Mouse (Mus musculus): ENCODE data around the gene Map3k12.

Gene Map3k12

DNA sequence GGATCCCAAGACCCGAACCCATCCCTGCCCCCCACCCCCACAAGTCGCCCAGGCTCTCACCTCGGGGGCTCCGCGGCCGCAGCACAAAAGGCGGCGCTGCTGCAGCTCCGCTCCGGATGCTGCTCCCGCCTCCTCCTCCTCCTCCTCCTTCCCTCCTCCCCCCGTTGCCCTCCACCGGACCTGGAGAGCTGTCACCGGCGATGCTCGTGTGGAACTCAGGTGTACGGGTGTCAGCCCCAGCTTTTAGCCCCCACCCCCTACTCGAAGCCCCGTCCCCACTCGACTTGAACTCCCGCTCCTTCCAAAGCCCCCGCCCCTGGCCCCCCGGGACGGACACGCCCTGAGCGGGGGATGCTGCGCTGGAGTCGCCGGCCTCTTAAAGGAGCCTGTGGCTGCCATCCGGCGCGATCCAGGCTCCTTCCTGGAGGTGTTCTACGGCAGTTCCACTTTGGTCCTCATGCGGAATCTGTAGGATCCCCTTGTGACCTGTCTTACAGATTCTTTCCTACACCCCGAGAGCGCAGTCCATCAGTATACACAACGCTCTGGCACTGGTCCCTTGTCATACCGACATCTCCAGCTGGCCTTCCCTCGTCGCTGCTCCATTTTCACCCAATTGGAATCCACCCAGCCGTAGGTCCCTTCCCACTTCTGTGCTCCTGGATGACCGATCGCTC, at the start of gene Map3k12:
Gene Map3k12, minus strand, starts transcription at position 337 of the 677 bp plus-strand sequence.
- DNase-seq = peak; percentile 78

DNA sequence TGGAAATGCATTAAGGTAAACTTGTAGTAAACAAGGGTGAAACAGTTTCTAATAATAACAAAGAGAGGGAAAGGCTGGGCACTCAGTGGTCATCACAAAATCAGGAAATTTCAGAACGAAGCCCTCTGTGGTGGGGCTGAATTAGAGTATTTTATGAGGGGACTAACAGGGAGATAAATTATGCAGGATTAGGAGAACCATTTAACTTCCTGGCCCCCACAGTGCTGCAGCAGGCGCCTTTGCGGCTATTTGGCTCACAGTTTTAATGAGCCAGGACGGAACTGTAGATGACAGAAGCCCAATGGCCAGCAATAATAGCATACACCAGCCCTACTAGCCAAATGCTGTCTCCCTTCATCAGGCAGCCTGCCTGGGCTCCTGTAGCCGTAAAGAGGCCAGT, 46.8 kb upstream of the Map3k12 start:
- no peak for DNase-seq

DNA sequence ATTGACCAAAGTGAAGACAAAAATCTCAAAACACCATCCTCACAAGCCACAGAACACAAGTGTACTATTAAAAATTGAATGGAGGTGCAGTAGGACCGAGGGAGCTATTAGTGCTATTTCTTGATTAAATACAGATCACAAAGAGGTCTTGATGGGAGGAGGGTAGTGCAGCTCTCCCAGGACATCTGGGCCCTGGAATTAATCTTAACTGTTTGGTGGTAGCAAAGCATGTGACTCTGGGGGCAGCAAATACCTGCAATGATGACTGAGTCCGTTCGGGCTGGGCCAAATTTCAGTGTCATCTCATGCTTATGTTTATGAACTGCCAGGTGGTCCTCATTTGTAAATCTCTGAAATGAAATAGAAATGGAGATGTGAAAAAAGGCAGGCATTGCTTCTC, 46.2 kb upstream of the Map3k12 start:
- no peak for DNase-seq

DNA sequence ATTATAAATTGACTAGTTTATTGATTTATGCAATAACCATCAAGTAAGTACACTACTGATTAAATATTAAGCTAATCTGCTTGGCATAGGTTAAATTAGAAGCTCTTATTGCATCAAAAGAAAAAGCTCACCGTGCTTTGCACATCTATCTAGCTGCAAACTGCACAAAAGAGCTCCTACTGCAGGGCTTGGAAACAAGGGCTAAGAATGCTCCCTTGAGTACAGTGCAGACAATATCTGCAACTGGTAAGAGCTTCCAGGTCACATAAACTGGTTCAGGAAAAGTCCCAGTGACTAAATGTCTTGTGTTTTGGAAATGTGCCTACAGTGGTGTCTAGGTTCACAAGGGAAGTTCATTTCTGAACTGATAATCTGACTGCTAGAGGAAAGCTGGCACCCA, 45.6 kb upstream of the Map3k12 start:
- no peak for DNase-seq

DNA sequence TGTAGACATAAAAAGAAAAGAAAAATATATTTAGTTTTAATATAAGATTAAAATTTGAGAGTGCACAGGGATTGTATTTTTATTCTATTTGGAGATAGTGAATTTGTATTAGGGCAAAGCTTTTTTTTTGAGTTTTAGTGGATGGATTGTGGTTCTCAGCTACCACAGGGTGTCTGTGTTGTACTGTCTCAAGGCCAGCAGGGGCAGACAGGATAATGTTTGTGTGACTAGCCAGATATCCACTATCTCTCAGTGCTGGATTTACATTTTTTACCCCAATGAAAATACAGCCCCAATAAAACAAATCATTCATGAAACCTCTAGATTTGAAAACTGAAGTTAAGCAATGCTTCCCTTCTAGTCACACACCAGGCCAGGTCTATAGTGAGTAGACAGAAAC, 40.7 kb upstream of the Map3k12 start:
- DNase-seq = peak; percentile 13

DNA sequence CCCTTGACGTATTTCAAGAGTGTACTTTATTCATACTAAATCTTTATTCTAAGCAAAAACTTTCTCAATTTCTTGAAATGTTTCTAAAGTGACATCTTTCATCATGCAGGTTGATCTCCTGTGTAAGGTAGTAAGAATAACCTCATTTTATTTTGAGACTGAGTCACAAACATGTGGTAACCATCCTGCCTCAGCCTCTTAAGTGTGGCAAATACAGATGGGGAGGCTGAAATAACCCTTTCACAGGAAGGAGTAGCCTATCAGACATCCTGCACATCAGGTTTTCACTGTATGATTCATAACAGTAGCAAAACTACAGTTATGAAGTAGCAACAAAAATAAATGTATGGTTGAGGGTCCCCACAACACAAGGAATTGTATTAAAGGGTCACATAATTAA, 38.7 kb upstream of the Map3k12 start:
- DNase-seq = no peak

DNA sequence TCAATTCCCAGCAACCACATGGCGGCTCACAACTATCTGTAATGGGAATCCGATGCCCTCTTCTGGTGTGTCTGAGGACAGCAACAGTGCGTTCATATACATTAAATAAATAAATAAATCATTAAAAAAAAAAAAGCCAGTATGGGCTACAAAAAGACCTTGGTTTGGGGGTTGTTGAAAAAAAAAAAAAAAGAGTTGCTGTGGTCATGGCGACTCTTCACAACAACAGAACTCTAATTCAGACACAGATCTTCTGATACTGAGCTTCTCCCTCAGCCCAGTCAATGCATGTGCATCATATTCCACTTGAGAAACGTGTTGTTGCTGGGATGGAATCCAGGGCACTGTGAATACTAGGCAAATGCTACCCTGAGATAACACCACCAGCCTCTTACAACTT, 35.7 kb upstream of the Map3k12 start:
- DNase-seq = no peak

DNA sequence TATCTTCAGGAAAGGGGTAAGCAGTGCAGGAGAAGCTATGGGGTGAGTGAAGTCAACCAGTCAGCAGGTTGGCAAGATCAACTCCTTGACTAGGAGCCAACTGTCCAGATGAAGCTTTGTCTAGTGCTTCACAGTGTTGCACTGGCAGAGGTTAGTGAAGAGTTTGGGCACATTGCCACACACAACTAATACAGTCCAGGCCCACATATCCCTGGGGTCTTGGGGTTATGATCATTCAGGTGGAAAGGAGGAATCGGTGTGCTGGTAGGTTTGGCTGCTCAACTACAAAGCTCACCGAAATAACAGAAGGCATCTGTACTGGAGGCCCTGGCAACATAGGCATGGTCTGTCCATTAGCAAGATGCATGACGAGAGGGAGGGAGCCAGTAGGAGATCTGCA, 30.6 kb upstream of the Map3k12 start:
- DNase-seq = no peak

DNA sequence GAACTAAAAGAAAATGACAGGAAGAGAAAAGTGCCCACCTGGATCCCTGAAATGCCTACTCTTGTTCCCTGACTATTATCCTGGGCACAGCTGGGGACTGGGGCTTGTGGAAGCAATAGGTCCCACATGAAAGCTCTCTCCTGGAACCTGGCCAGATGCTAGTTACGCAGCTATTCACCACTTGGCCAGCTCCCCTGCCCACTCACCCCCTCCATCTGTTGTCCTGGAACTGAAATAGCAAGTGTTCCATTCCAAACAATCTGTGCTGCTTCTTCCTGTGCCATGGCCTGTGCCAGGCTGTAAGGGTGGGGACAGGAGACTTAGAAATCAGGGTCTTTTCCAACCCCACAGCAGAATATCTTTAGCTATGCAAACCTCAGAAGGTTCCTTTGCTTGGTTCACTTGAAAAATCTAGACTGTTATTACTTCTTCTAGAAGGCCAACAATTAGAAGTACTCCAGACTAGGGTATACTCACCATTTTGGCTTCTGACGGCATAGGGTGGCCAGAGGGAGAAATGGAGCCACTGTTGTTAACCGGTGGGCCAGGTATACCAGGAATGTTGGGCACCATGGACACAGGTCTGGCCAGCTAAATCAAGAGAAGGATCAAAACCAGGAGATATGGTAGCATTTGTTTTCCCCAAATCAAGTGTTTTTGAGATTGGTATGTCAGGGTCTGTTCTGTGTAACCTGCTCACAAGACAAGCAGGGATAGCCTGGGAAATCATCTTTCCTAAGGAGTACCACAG, 30.0 kb upstream of the Map3k12 start:
- DNase-seq = peak; percentile 74

DNA sequence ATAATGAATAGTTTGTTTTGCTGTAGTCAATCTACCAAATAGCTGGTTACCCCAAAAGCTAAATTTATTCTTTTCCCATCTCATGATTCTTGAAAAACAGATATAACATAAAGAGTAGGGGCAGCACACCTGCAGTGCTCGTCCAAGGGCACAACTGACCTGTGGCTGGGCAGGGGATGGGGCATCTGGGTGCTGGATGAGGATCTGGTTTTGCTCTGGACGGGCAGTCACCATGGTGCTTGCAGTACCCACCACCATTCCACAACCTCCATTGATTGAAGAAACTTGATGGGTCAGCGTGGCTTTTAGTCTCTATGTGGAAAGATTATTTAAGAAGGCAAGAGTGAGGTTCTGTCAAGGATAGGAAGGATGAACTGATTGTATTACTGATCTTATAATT, 29.4 kb upstream of the Map3k12 start:
- DNase-seq = no peak

DNA sequence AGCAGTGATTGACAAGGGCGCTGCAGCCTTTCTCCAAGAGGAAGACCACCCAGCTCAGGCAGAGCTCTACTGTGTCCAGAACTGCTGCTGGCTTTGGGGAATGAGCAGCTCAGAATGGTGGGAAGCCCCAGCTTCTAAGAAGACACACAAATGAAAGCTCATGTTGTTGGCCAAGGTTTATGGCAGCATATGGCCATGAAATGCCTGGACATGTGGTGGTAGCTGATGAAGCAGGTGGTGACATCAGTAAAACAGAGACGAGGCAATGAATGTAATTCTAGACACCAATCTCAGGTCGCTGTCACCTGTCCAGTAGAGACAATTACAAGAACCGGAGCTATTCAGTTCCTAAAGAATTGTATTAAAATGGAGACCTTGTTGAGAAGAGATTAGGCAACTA, 27.9 kb upstream of the Map3k12 start:
- DNase-seq = no peak

DNA sequence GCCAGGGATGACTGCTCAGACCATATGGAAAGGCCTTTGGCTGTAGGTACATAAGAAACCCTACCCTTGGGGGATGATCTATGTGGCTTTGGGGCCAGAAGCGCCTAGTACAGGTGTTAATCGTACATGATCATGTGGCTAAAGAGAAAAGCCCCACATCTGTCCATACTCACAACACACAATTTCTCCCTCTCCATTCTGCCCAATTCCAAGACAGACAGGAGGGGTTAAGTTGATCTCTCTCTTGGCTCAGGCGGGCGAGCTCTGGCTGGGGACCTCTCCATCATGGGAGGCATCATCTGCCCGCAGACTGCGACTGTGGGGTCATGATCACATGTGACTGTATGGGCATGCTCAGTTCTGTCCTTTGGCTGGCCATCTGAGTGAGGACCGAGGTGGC, 17.1 kb upstream of the Map3k12 start:
- no peak for DNase-seq

DNA sequence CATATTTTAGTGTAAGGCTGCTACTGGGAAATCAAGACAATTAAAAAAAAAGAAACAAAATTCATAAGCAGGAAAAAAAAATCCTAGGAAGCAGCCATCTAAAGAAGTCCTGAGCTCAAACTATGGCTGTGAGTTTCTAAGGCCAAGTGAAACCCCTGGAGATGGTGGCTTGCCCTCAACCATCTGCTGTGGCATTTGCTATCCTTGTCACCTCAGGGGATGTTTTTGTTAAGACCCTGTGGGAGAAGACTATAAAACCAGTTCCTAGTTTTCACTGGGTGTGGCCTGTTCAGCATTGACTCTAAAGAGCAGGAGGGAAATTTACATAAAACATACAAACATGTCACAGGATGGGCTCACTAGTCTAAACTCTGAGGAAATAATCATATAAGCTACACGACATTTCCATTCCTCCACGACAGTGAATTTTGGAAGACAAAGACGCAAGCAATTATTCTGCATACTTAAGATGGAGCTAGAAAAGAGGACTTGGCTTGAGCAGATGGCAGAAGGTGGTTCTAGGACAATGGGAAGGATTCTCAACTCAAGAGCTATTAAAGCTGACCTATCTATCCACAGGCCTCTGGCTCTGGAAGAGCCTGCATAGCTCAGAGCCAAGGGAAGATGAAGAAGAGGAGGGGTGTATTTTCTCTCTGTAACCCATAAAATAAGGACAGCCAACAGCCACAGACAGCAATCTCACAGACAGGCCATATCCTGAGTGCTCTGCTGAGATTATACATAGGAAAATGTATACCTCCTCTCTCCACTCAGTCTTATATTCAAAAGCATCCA, 15.4 kb upstream of the Map3k12 start:
- DNase-seq = no peak

DNA sequence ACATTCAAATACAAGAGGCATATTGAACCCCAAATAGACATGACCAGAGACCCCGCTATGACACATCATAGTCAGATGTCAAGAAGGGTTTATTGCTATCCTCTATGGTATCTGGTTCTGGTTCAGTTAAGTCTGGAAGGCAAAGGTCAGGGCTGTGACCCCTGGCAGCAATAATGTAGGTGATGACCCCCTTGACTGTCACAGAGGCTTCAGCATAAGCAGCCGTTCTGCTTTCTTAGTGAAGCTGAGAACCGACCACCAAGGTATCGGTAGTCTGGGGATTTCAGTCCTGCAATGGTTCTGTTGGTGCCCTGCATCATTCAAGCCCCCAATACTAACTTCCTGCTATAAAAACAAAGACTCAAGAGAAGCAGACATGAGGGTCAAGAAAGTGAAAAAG, 14.7 kb upstream of the Map3k12 start:
- no peak for DNase-seq

DNA sequence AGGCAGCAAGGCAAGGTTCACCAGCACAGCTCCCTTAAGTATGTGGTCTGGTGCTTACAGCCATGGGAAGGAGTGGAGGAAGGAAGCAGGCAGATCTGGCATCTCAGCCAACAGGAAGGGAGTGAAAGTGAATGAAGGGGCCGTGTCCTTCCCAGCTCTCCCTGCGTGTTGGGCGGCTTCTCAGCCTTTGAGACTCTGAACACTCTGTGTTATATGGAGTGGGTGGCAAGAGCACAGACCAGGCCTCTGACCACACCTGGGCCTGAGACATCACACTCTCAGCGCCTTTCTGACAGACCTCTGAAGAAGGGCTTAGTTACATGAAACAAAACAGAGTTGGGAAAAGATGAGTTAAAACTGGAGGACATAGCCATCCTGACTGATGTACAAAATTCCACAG, 13.7 kb upstream of the Map3k12 start:
- no peak for DNase-seq

DNA sequence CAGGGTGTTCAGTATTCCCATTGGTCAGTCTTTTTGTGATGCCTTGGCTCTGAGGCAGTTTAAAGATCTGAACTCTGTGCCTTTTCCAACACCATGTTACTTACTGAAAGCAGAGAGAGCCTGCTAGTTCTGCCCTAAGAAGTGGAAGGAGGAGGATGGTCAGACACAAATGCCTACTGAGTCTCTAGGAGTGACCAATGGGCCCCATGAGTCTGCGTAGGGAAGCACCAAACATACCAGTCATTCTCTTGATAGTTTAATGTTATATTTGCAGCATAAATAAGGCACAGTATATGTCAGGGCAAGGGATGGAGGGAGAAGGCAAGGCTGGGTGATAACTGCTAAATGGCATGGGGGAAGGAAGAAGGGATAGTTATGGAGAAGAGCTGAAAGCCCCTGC, 11.5 kb upstream of the Map3k12 start:
- no peak for DNase-seq

DNA sequence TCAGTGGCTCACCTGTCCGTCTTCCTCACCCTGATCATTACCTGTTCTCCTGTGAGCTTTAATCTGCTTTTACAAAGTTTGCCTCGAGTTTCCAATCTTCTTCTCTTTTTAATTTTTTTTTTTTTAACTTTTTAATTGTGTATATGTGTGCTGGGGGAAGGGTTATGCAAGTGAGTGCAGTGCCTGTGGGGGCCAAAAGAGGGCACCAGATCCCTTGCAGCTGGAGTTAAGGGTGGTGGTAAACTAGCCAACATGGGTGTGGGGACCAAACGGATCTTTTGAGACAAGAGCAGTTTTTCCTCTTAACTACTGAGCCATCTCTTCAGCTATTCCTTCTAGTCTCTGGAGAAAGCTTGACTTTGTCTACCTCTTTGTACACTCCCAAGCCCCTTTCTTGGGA, 11.1 kb upstream of the Map3k12 start:
- no peak for DNase-seq

DNA sequence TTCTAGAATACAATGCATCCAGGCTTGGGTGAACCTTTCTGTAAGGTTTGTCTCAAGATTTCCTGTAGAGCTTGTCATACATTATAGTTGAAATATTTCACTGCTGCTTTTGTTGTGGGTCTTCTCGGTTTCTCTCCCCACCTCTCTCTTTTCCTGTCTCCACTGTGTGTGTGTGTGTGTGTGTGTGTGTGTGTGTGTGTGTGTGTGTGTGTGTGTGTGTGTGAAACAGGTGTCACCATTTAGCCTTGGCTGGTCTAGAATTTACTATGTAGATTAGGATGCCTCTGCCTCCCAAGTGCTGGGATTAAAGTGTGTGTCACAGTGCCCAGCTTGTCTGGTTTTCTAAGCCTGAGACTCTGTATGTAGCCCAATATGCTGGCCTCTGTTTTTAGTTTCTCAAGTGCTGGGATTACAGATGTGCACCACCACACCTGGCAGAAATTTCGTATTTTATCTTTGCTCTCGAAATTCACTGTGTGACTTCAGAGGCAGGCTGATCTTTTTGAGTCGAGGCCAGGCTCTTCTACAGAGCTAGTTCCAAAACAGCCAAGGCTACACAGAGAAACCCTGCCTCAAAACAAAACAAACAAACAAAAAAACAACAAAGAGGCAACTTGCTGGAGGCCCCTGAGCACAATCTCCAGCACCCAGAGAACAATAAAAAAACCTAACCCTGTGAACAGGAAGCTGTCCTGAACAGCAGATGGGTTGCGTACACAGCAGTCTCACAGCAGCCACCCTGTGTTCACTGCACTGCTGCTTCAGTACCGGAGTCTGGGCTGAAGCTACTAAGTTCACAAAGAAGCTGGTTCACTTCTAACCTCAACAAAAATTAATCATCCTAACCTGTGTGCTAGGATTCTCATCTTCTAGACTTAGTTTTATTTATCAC, 9.5 kb upstream of the Map3k12 start:
- no peak for DNase-seq

DNA sequence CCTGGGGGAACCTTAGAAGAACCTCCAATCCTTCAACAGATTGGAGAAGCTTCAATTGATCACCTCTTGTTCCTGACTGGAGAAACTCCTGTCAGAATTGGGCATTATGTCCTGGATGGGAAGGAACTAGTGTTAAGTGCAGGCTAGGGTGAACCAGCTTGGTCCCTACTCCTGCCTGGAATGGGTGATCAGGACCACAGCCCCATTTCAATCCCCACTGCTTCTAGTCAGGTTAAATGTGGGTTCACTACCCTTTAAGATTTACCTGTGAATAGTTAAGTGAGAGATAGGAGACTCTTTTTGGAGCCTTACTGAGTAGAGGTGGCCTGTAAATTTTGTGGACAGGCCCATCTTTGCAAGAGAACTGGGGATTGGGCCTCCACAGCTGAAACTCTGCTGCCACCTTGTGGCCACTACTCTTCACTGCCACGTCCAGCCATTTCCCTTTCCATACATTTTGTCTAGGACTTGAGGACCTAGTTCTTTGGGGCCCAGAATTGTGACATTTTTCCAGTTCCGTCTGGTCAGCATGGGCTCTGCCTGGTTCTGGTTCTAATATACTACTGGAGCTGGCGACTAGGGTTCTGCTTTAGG, 8.1 kb upstream of the Map3k12 start, which contains the start of gene Npff:
Gene Npff, minus strand, starts transcription at position 51 of the 594 bp plus-strand sequence.
- DNase-seq = peak; percentile 82

DNA sequence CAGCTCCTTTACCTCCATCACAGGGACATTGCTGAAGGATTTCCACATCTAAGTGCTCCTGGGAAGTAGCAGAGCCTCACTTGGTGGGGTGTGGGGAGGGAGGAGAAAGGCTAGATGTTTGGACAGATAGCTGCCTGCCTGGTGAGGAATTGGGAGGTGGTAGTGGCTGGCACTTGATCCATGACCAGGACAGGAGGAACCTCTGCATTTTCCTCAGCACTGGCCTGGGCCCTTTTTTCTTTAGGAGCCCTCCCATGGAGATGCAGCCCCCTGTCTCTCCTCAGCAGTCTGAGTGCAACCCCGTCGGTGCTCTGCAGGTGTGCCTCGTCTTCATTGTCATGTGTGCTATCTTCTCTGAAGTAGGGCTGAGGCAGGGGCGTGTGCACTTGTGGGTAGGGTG, 4.6 kb upstream of the Map3k12 start:
- no peak for DNase-seq

DNA sequence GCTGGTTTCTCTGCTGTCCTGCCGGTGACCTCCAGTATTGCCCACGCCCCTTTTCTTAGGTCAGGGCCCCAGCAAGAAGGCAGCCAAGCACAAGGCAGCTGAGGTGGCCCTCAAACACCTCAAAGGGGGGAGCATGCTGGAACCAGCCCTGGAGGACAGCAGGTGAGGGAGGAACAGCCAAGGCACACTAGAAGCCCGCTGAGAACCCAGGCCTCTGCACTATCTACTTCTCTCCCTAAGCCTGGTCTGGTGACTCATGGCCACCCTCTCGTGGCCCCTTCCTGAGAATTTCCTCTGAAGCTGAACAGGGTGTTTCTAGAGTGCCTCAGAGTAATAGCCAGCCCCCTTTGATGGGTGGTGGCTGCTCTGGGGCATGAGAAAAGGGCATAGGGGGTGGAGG, 3.6 kb upstream of the Map3k12 start:
- DNase-seq = no peak

All from lung, postnatal 10 days (tissue).